Mouse (Mus musculus) bone marrow macrophage, adult 2 months (primary cell): ENCODE measurements around the gene Kcns3.

Source experiments
- CTCF ChIP-seq: IDR thresholded peaks from 2 replicates; pipeline ENCODE4 v1.5.1; 2012; ENCODE audit warnings: low read depth, mild to moderate bottlenecking, low read length, moderate library complexity
- POLR2A ChIP-seq: IDR thresholded peaks from 2 replicates; pipeline ENCODE4 v1.6.1; 2012; ENCODE audit warnings: mild to moderate bottlenecking, low read depth, low read length, borderline replicate concordance

DNA sequence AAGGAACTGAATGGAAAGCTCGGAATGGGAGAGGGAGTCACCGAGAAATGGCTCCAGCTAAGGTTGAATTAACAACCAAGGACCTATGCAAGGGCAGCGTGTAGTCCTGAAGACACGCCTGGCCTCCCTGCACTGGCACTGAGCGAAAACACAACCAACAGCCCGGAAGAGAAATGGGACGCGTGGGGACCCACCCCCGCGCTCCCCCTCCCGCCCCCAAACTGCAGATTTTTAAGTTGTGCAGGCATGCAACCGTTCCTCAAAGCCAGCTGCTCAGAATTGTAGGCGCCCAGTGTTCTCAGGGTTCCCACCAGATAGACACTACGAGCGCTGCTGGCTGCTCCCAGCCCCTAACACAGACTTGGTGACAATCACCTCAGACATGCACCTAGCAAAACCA lies at the start of gene Kcns3:
- TF ChIP-seq CTCF (no peak), POLR2A (no peak)
